ENCODE assay signal across 8 mouse cellular contexts in genomic region chr15:31452336-31453097, GRCm38 (mm10). TPM values are rescaled to one million over a fixed set of nuclear protein-coding genes. Genes with fewer than 3 reads are reported as not detected.
DNase-seq lines count a peak whose midpoint lies in the region; ATAC-seq and TF ChIP-seq lines count a peak whose summit lies in the region.

No protein-coding gene starts in this region.

- H3K27me3 ChIP-seq in heart, embryonic 14.5 days (ENCODE audit: control insufficient read depth, insufficient read depth, low read length): no peaks in the 10 kb centered on the region
- no peaks in the 10 kb centered on the region for H3K27me3 ChIP-seq in midbrain, embryonic 14.5 days (ENCODE audit: control insufficient read depth, insufficient read depth, low read length)

- H3K9ac ChIP-seq in heart, embryonic 14.5 days (ENCODE audit: low read length): peak overlapping the region; percentile 79
- H3K9ac ChIP-seq in midbrain, embryonic 14.5 days (replicated peaks; ENCODE audit: low read length): peak overlapping the region; percentile 72; the same call in 1 of the 2 replicates

- peak overlapping the region; percentile 82 for H3K4me2 ChIP-seq in heart, embryonic 14.5 days (ENCODE audit: low read length)
- H3K4me2 ChIP-seq in midbrain, embryonic 14.5 days (ENCODE audit: low read length): peak overlapping the region; percentile 75

- DNase-seq in heart, postnatal 25 days (ENCODE audit: low spot score): no peak
- DNase-seq in induced T-regulatory cell, adult 2 months (ENCODE audit: low read depth): peak; percentile 56
- peak; percentile 23 for DNase-seq in midbrain, embryonic 14.5 days
- no peak for DNase-seq in right cerebral cortex, adult 18-20 months
- no peak for DNase-seq in layer of hippocampus, adult 18-20 months (ENCODE audit: low spot score in 2 of 2)
- no peak for DNase-seq in left cerebral cortex, adult 11 months (ENCODE audit: low spot score)

- intact Hi-C loops in heart, postnatal 25 days (cut with DNase I): loop anchor here (5.0 kb wide), 1 partner anchor 80 kb away; the partner anchor contains the start of gene March6

- H3K4me3 ChIP-seq in heart, embryonic 14.5 days (ENCODE audit: control insufficient read depth in 1 of 2, insufficient read depth in 1 of 2, low read depth in 1 of 2, low read length in 2 of 2): peak overlapping the region; percentile 69 to 90
- peak overlapping the region; percentile 69 for H3K4me3 ChIP-seq in cortical plate, adult 2 months (ENCODE audit: insufficient read depth, low read length)
- peak overlapping the region; percentile 62 for H3K4me3 ChIP-seq in midbrain, embryonic 14.5 days (replicated peaks; ENCODE audit: low read depth, low read length)

- WGBS in heart, embryonic 14.5 days: 42% methylated on average over 18 of the region's 18 CpGs
- 53% methylated on average over 18 of the region's 18 CpGs for WGBS in midbrain, embryonic 14.5 days

- TF ChIP-seq CTCF in cortical plate, adult 2 months (IDR thresholded peaks at IDR 0.05; ENCODE audit: extremely low read depth, insufficient read depth, low read length): no peak

- H3K9me3 ChIP-seq in heart, embryonic 14.5 days (ENCODE audit: control insufficient read depth, low read length): no peaks in the 10 kb centered on the region
- no peaks in the 10 kb centered on the region for H3K9me3 ChIP-seq in midbrain, embryonic 14.5 days (ENCODE audit: control insufficient read depth, low read length)

- peak overlapping the region; percentile 86 to 88; a peak in 2 of 4 replicates for H3K27ac ChIP-seq in heart, embryonic 14.5 days (replicated peaks in 1 of 2; ENCODE audit: control insufficient read depth in 1 of 2, insufficient read depth in 1 of 2, low read depth in 2 of 2, low read length in 2 of 2)
- H3K27ac ChIP-seq in cortical plate, adult 2 months (ENCODE audit: insufficient read depth, low read length): no peak overlapping the region
- no peak overlapping the region for H3K27ac ChIP-seq in midbrain, embryonic 14.5 days (replicated peaks; ENCODE audit: low read depth, low read length)

- H3K36me3 ChIP-seq in heart, embryonic 14.5 days (ENCODE audit: control insufficient read depth, insufficient read depth, low read length): peaks cover 13% of the 10 kb centered on the region
- peaks cover 6% of the 10 kb centered on the region for H3K36me3 ChIP-seq in midbrain, embryonic 14.5 days (ENCODE audit: control insufficient read depth, insufficient read depth, low read length)

- no peak for TF ChIP-seq POLR2A in cortical plate, adult 2 months (IDR thresholded peaks at IDR 0.05; ENCODE audit: extremely low read depth, insufficient read depth, low read length)

- no peak for ATAC-seq in heart, embryonic 14.5 days (ENCODE audit: insufficient number of reproducible peaks, insufficient read depth, low FRiP score, low read depth)
- no peak for ATAC-seq in midbrain, embryonic 14.5 days (ENCODE audit: low FRiP score, low TSS enrichment)

- H3K4me1 ChIP-seq in heart, embryonic 14.5 days (ENCODE audit: control insufficient read depth in 2 of 2, insufficient read depth in 2 of 2, low read length in 2 of 2): peaks cover 3% of the 10 kb centered on the region in 2 experiments; a peak in 1 of 4 replicates
- no peaks in the 10 kb centered on the region for H3K4me1 ChIP-seq in cortical plate, adult 2 months (ENCODE audit: control insufficient read depth, insufficient read depth, low read length)
- 0 out of 2 replicates have a peak, but pooled peaks cover 2% of the 10 kb centered on the region for H3K4me1 ChIP-seq in midbrain, embryonic 14.5 days (ENCODE audit: control insufficient read depth, insufficient read depth, low read length)

RNA-seq across cellular contexts. Expression of gene Ropn1l, which starts 1.0 kb away (rescaled TPM):
- 2.1 and 2.6 TPM in 2 replicates for polyA plus RNA-seq in heart, embryonic 14.5 days (2014; fragmentation: Nextera tagmentation; extraction: Ambion mirVana)
- total RNA-seq in heart, postnatal 25 days (2021): not detected
- polyA plus RNA-seq in cortical plate, adult 2 months (2012; rRNA removed): 0.85 and 1.2 TPM in 2 replicates
- polyA plus RNA-seq in midbrain, embryonic 14.5 days (2014; fragmentation: Nextera tagmentation; extraction: Ambion mirVana): 1.4 and 1.8 TPM in 2 replicates
- 1 to 10 TPM in 1 of 2 experiments, under 1 TPM in 1; 0.57 to 1.1 TPM for total RNA-seq in layer of hippocampus, adult 18-20 months (2021)

Comparison
In these comparisons a context has a peak if more than half of its experiments do, and no peak if none do; other contexts are left out.
1. H3K27ac ChIP-seq: peak in heart, embryonic 14.5 days (2 of 2); none in cortical plate, adult 2 months (single experiment) and midbrain, embryonic 14.5 days (single experiment).
2. DNase-seq: peak in induced T-regulatory cell, adult 2 months (single experiment) and midbrain, embryonic 14.5 days (single experiment); none in heart, postnatal 25 days (single experiment), right cerebral cortex, adult 18-20 months (single experiment), layer of hippocampus, adult 18-20 months (0 of 2) and left cerebral cortex, adult 11 months (single experiment).
3. Peak in every context shown above with its lines, with median percentiles within 50 percentile points of each other: H3K4me3 ChIP-seq.